In genomic region chr2:118307561-118307960, GRCm38 (mm10) we compare ENCODE assay signal across 7 mouse cellular contexts. TPM values are rescaled to one million over a fixed set of nuclear protein-coding genes. Genes with fewer than 3 reads are reported as not detected.
DNase-seq lines count a peak whose midpoint lies in the region; ATAC-seq lines count a peak whose summit lies in the region.

No protein-coding gene starts in this region.

- no peaks in the 10 kb centered on the region for H3K36me3 ChIP-seq in midbrain, embryonic 16.5 days (ENCODE audit: control insufficient read depth, insufficient read depth, low read length)
- no peaks in the 10 kb centered on the region for H3K36me3 ChIP-seq in midbrain, embryonic 14.5 days (ENCODE audit: control insufficient read depth, insufficient read depth, low read length)
- H3K36me3 ChIP-seq in stomach, embryonic 15.5 days, result no peaks in the 10 kb centered on the region

- H3K4me3 ChIP-seq in midbrain, embryonic 16.5 days (ENCODE audit: low read depth, low read length), result no peak overlapping the region
- no peak overlapping the region for H3K4me3 ChIP-seq in midbrain, embryonic 14.5 days (replicated peaks; ENCODE audit: low read depth, low read length)
- H3K4me3 ChIP-seq in stomach, embryonic 15.5 days (replicated peaks), result no peak overlapping the region

- H3K4me2 ChIP-seq in midbrain, embryonic 16.5 days (ENCODE audit: low read length), result no peak overlapping the region
- no peak overlapping the region for H3K4me2 ChIP-seq in midbrain, embryonic 14.5 days (ENCODE audit: low read length)
- peak overlapping the region; percentile 19; the same call in 1 of the 2 replicates for H3K4me2 ChIP-seq in stomach, embryonic 15.5 days

- no peaks in the 10 kb centered on the region for H3K4me1 ChIP-seq in midbrain, embryonic 16.5 days (ENCODE audit: control insufficient read depth, insufficient read depth, low read length)
- no peaks in the 10 kb centered on the region for H3K4me1 ChIP-seq in midbrain, embryonic 14.5 days (ENCODE audit: control insufficient read depth, insufficient read depth, low read length)
- 0 out of 2 replicates have a peak, but pooled peaks cover 3% of the 10 kb centered on the region for H3K4me1 ChIP-seq in stomach, embryonic 15.5 days

- H3K9me3 ChIP-seq in midbrain, embryonic 16.5 days (replicated peaks; ENCODE audit: control insufficient read depth, low read length, poor library complexity, severe bottlenecking), result no peaks in the 10 kb centered on the region
- H3K9me3 ChIP-seq in midbrain, embryonic 14.5 days (ENCODE audit: control insufficient read depth, low read length), result no peaks in the 10 kb centered on the region
- H3K9me3 ChIP-seq in stomach, embryonic 15.5 days, result no peaks in the 10 kb centered on the region

- no peaks in the 10 kb centered on the region for H3K27me3 ChIP-seq in midbrain, embryonic 16.5 days (ENCODE audit: control insufficient read depth, insufficient read depth, low read depth, low read length)
- no peaks in the 10 kb centered on the region for H3K27me3 ChIP-seq in midbrain, embryonic 14.5 days (ENCODE audit: control insufficient read depth, insufficient read depth, low read length)
- H3K27me3 ChIP-seq in stomach, embryonic 15.5 days (replicated peaks), result no peaks in the 10 kb centered on the region

- no peak overlapping the region for H3K27ac ChIP-seq in midbrain, embryonic 16.5 days (ENCODE audit: low read length)
- H3K27ac ChIP-seq in midbrain, embryonic 14.5 days (replicated peaks; ENCODE audit: low read depth, low read length), result no peak overlapping the region
- H3K27ac ChIP-seq in stomach, embryonic 15.5 days, result no peak overlapping the region

- H3K9ac ChIP-seq in midbrain, embryonic 16.5 days (ENCODE audit: low read depth, low read length), result no peak overlapping the region
- H3K9ac ChIP-seq in midbrain, embryonic 14.5 days (replicated peaks; ENCODE audit: low read length), result no peak overlapping the region
- no peak overlapping the region for H3K9ac ChIP-seq in stomach, embryonic 15.5 days

- no peak for DNase-seq in midbrain, embryonic 14.5 days
- peak; percentile 76 for DNase-seq in cerebellum, adult 8-10 months
- peak; percentile 26 for DNase-seq in layer of hippocampus, adult 9-10 months (ENCODE audit: low spot score)
- no peak for DNase-seq in thymus, postnatal 0 days (ENCODE audit: low spot score)
- DNase-seq in adrenal gland, postnatal 4 days (ENCODE audit: low spot score in 2 of 2), result no peak

- WGBS in midbrain, embryonic 16.5 days, result 72% methylated on average over 8 of the region's 8 CpGs
- 80% methylated on average over 8 of the region's 8 CpGs for WGBS in midbrain, embryonic 14.5 days
- WGBS in stomach, embryonic 15.5 days, result 46% methylated on average over 8 of the region's 8 CpGs

- ATAC-seq in midbrain, embryonic 16.5 days, result peak; percentile 33; the same call in 1 of the 2 replicates
- no peak for ATAC-seq in midbrain, embryonic 14.5 days (ENCODE audit: low FRiP score, low TSS enrichment)
- ATAC-seq in stomach, embryonic 15.5 days (ENCODE audit: insufficient read depth, low FRiP score, low read depth), result peak; percentile 57; the same call in 1 of the 2 replicates

RNA-seq across cellular contexts. Expression of gene Fsip1, which starts 50.8 kb away (rescaled TPM):
- 2.6 and 3.6 TPM in 2 replicates for polyA plus RNA-seq in midbrain, embryonic 16.5 days (2015; fragmentation: Nextera tagmentation; extraction: Ambion mirVana)
- 3.2 and 3.5 TPM in 2 replicates for polyA plus RNA-seq in midbrain, embryonic 14.5 days (2014; fragmentation: Nextera tagmentation; extraction: Ambion mirVana)
- polyA plus RNA-seq in stomach, embryonic 15.5 days (2015; fragmentation: Nextera tagmentation; extraction: Ambion mirVana), result 0.27 TPM in 2 replicates
- 0.93 and 1.4 TPM in 2 replicates for polyA plus RNA-seq in thymus, postnatal 0 days (2015; fragmentation: Nextera tagmentation; extraction: Ambion mirVana)
- total RNA-seq in adrenal gland, postnatal 4 days (2021), result 1 to 10 TPM in 1 of 2 experiments, under 1 TPM in 1; 0.54 to 1.4 TPM

Comparison
In these comparisons a context has a peak if more than half of its experiments do, and no peak if none do; other contexts are left out.
1. DNase-seq: peak in cerebellum, adult 8-10 months (single experiment) and layer of hippocampus, adult 9-10 months (single experiment); none in midbrain, embryonic 14.5 days (single experiment), thymus, postnatal 0 days (single experiment) and adrenal gland, postnatal 4 days (0 of 2).